Mouse (Mus musculus): ENCODE measurements around the gene Gramd1a. TPM values are rescaled to one million over a fixed set of nuclear protein-coding genes. Genes with fewer than 3 reads are reported as not detected.

The Gramd1a gene
- polyA plus RNA-seq, 1 experiment from 2014 or later, result 97.4 TPM

DNA sequence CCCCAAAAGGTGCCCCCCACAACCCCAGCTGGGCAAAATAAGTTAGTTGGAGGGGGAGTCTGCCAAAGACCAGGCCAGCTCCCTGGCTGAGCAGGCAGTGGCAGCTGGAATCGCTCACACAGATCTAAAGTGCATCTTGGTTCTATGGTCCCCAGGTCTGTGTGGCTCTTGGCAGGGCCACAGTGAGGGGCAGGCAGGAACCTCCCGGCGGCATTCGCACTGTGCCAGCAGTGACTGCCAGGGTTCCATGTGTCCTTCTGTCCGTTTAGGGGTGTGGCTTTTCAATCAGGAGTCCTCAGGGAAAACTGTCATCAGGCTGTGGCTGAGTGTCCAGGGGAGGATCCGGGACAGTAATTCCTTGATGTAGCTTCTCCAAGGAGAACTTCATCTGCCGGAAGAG is 25.5 kb downstream of the Gramd1a start:
- no peak overlapping the region for H3K4me2 ChIP-seq (replicated peaks)
- no peak overlapping the region for H3K9ac ChIP-seq
- peaks cover 32% of the 10 kb centered on the region for H3K27me3 ChIP-seq
- no peaks in the 10 kb centered on the region for H3K9me3 ChIP-seq
- WGBS, result 95% methylated on average over 7 of the region's 7 CpGs
- no peaks in the 10 kb centered on the region; the same call in 1 of the 2 replicates for H3K4me1 ChIP-seq
- H3K27ac ChIP-seq, result no peak overlapping the region
- no peak overlapping the region for H3K4me3 ChIP-seq
- no peak for ATAC-seq (ENCODE audit: insufficient number of reproducible peaks, insufficient read depth, low FRiP score, low TSS enrichment)
- H3K36me3 ChIP-seq, result peaks cover 71% of the 10 kb centered on the region

DNA sequence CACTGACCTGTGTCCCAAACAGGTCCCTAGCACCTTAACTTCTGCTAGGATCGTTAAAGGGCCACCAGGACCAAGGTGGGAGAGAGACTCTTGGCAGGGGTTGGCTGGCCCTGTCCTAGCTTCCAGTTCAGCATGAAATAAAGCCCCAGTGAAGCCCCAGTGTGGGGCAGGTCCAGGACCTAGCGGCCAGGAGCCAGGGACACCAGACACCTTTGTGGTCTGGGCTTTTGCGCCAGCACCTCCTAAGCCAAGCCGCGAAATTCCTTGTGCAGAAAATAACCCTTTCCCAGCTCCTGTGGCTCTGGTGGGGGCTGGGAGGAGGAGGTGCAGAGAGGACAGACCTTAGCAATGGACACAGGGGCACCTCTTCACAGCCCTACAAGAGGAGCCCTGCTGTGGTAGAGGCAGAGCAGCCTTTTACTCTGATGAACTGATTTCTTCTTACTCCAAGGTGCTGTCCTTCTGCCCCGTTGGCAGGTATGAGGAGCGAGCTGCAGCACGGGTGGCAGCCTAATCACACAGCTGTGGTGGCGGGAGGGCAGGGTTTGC is 27.5 kb downstream of the Gramd1a start:
- Histone ChIP-seq H3K9ac (no peak overlapping the region), H3K27ac (no peak overlapping the region), H3K4me1 (no peaks in the 10 kb centered on the region; the same call in 1 of the 2 replicates), H3K9me3 (no peaks in the 10 kb centered on the region), H3K36me3 (peaks cover 51% of the 10 kb centered on the region), H3K4me2 (replicated peaks) (no peak overlapping the region), H3K27me3 (peaks cover 41% of the 10 kb centered on the region), H3K4me3 (no peak overlapping the region)
- ATAC-seq (ENCODE audit: insufficient number of reproducible peaks, insufficient read depth, low FRiP score, low TSS enrichment), result 0 out of 2 replicates have a peak, but pooled peaks have one; percentile 19
- 61% methylated on average over 9 of the region's 9 CpGs for WGBS

- Histone ChIP-seq H3K27me3 (peaks cover 41% of the 10 kb centered on the region), H3K4me3 (peak within 1 kb of the TSS; percentile 62), H3K4me2 (replicated peaks) (peak within 1 kb of the TSS; percentile 99), H3K4me1 (no peaks in the 10 kb centered on the region; the same call in 1 of the 2 replicates), H3K27ac (no peak within 1 kb of the TSS), H3K9me3 (no peaks in the 10 kb centered on the region), H3K36me3 (peaks cover 40% of the 10 kb centered on the region), H3K9ac (peak within 1 kb of the TSS; percentile 74)
- WGBS, result 2% methylated on average over 44 of the region's 60 CpGs
- no peak for ATAC-seq (ENCODE audit: insufficient number of reproducible peaks, insufficient read depth, low FRiP score, low TSS enrichment)
Observed at GRCm38 (mm10) chr7:31126851-31127724, 28.6 kb downstream of the Gramd1a start, which contains the start of gene Scn1b. Gene Scn1b (minus strand): TSS chr7:31127003.

GRCm38 (mm10) chr7:31126211-31126751 is 29.4 kb downstream of the Gramd1a start:
- Histone ChIP-seq H3K9me3 (no peaks in the 10 kb centered on the region), H3K36me3 (peaks cover 32% of the 10 kb centered on the region), H3K4me3 (peak overlapping the region; percentile 62), H3K4me2 (replicated peaks) (peak overlapping the region; percentile 99), H3K27me3 (peaks cover 41% of the 10 kb centered on the region), H3K9ac (peak overlapping the region; percentile 74), H3K4me1 (no peaks in the 10 kb centered on the region; the same call in 1 of the 2 replicates), H3K27ac (no peak overlapping the region)
- WGBS, result 1% methylated on average over 49 of the region's 53 CpGs
- no peak for ATAC-seq (ENCODE audit: insufficient number of reproducible peaks, insufficient read depth, low FRiP score, low TSS enrichment)

GRCm38 (mm10) chr7:31125116-31125515 is 30.6 kb downstream of the Gramd1a start:
- Histone ChIP-seq H3K9ac (no peak overlapping the region), H3K27ac (no peak overlapping the region), H3K9me3 (no peaks in the 10 kb centered on the region), H3K27me3 (peaks cover 41% of the 10 kb centered on the region), H3K4me1 (no peaks in the 10 kb centered on the region; the same call in 1 of the 2 replicates), H3K4me2 (replicated peaks) (no peak overlapping the region), H3K36me3 (peaks cover 20% of the 10 kb centered on the region), H3K4me3 (no peak overlapping the region)
- ATAC-seq (ENCODE audit: insufficient number of reproducible peaks, insufficient read depth, low FRiP score, low TSS enrichment), result no peak
- 86% methylated on average over 13 of the region's 13 CpGs for WGBS

- H3K27me3 ChIP-seq, result peaks cover 41% of the 10 kb centered on the region
Observed at GRCm38 (mm10) chr7:31124381-31124780, 31.3 kb downstream of the Gramd1a start.

DNA sequence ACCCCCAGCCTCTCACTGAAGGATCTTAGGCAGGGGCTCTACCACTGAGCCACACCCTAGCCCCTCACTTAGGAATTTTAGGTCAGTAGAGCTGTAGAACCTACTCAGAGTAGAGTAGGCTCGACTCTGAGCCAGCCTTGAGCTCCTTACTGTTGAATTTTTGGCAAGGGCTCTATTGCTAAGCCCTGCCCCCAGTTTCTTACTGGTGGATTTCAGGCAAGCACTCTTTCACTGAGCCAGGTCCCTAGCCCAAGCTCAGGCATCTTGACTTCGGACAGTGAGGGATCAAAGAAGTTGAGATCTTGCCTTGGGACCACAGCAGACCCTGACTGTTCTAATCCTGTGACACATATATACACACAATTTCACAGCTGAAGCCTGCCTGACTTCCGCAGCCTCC is 32.0 kb downstream of the Gramd1a start:
- peaks cover 41% of the 10 kb centered on the region for H3K27me3 ChIP-seq
- H3K27ac ChIP-seq, result no peak overlapping the region
- H3K4me1 ChIP-seq, result no peaks in the 10 kb centered on the region; the same call in 1 of the 2 replicates
- H3K9ac ChIP-seq, result no peak overlapping the region
- H3K4me3 ChIP-seq, result no peak overlapping the region
- no peak for ATAC-seq (ENCODE audit: insufficient number of reproducible peaks, insufficient read depth, low FRiP score, low TSS enrichment)
- WGBS, result 79% methylated on average over 3 of the region's 3 CpGs
- H3K4me2 ChIP-seq (replicated peaks), result no peak overlapping the region
- no peaks in the 10 kb centered on the region for H3K9me3 ChIP-seq
- peaks cover 6% of the 10 kb centered on the region; the same call in 1 of the 2 replicates for H3K36me3 ChIP-seq

More at GRCm38 (mm10) chr7:31124381-31124780, 31.3 kb downstream of the Gramd1a start:
- Histone ChIP-seq H3K36me3 (peaks cover 13% of the 10 kb centered on the region), H3K4me2 (replicated peaks) (no peak overlapping the region), H3K4me3 (no peak overlapping the region), H3K27ac (no peak overlapping the region), H3K4me1 (no peaks in the 10 kb centered on the region; the same call in 1 of the 2 replicates), H3K9me3 (no peaks in the 10 kb centered on the region), H3K9ac (no peak overlapping the region)
- 85% methylated on average over 5 of the region's 5 CpGs for WGBS
- no peak for ATAC-seq (ENCODE audit: insufficient number of reproducible peaks, insufficient read depth, low FRiP score, low TSS enrichment)

GRCm38 (mm10) chr7:31122641-31123631 is 32.8 kb downstream of the Gramd1a start:
- H3K4me3 ChIP-seq, result no peak overlapping the region
- 88% methylated on average over 16 of the region's 16 CpGs for WGBS
- no peak for ATAC-seq (ENCODE audit: insufficient number of reproducible peaks, insufficient read depth, low FRiP score, low TSS enrichment)

GRCm38 (mm10) chr7:31119556-31119955 is 36.1 kb downstream of the Gramd1a start:
- H3K27ac ChIP-seq, result no peak overlapping the region
- 0 out of 2 replicates have a peak, but pooled peaks cover 5% of the 10 kb centered on the region for H3K27me3 ChIP-seq
- no peaks in the 10 kb centered on the region for H3K9me3 ChIP-seq
- ATAC-seq (ENCODE audit: insufficient number of reproducible peaks, insufficient read depth, low FRiP score, low TSS enrichment), result no peak
- no peaks in the 10 kb centered on the region for H3K36me3 ChIP-seq
- no peak overlapping the region for H3K9ac ChIP-seq
- H3K4me3 ChIP-seq, result no peak overlapping the region
- WGBS, result 88% methylated on average over 5 of the region's 5 CpGs
- no peak overlapping the region for H3K4me2 ChIP-seq (replicated peaks)
- H3K4me1 ChIP-seq, result peaks cover 12% of the 10 kb centered on the region

More at GRCm38 (mm10) chr7:31122641-31123631, 32.8 kb downstream of the Gramd1a start:
- no peak overlapping the region for H3K27ac ChIP-seq
- no peak overlapping the region for H3K4me2 ChIP-seq (replicated peaks)
- H3K4me1 ChIP-seq, result no peaks in the 10 kb centered on the region; the same call in 1 of the 2 replicates
- no peaks in the 10 kb centered on the region for H3K36me3 ChIP-seq
- H3K9ac ChIP-seq, result no peak overlapping the region
- no peaks in the 10 kb centered on the region for H3K9me3 ChIP-seq
- H3K27me3 ChIP-seq, result peaks cover 36% of the 10 kb centered on the region

GRCm38 (mm10) chr7:31118486-31118885 is 37.2 kb downstream of the Gramd1a start:
- ATAC-seq (ENCODE audit: insufficient number of reproducible peaks, insufficient read depth, low FRiP score, low TSS enrichment), result no peak
- H3K4me3 ChIP-seq, result no peak overlapping the region
- no peak overlapping the region for H3K27ac ChIP-seq
- H3K9ac ChIP-seq, result no peak overlapping the region
- peaks cover 12% of the 10 kb centered on the region for H3K4me1 ChIP-seq
- H3K27me3 ChIP-seq, result 0 out of 2 replicates have a peak, but pooled peaks cover 3% of the 10 kb centered on the region
- H3K9me3 ChIP-seq, result no peaks in the 10 kb centered on the region
- WGBS, result 78% methylated on average over 7 of the region's 7 CpGs
- no peaks in the 10 kb centered on the region for H3K36me3 ChIP-seq
- no peak overlapping the region for H3K4me2 ChIP-seq (replicated peaks)

GRCm38 (mm10) chr7:31117465-31117864 is 38.2 kb downstream of the Gramd1a start:
- no peak for ATAC-seq (ENCODE audit: insufficient number of reproducible peaks, insufficient read depth, low FRiP score, low TSS enrichment)
- Histone ChIP-seq H3K4me3 (no peak overlapping the region), H3K9me3 (no peaks in the 10 kb centered on the region), H3K4me2 (replicated peaks) (no peak overlapping the region), H3K4me1 (peaks cover 12% of the 10 kb centered on the region), H3K9ac (no peak overlapping the region), H3K27me3 (0 out of 2 replicates have a peak, but pooled peaks cover 3% of the 10 kb centered on the region), H3K36me3 (no peaks in the 10 kb centered on the region), H3K27ac (no peak overlapping the region)
- WGBS, result 84% methylated on average over 11 of the region's 11 CpGs

Measured in embryonic facial prominence, embryonic 12.5 days (tissue).